Mouse (Mus musculus) forebrain, postnatal 0 days (tissue): Measurements from ENCODE around the gene Trim15. TPM values are rescaled to one million over a fixed set of nuclear protein-coding genes. Genes with fewer than 3 reads are reported as not detected.
"Not testable (repeated sequence)": the region's sequence is repeated elsewhere in the genome, so short reads cannot be mapped to it uniquely, and the experiment has no call there.

Experiments
- ATAC-seq: fragments of 200-750 bp; cut with Nextera tagmentation; 2 replicates; pipeline ENCODE4 v1.8.0; 2017; ENCODE audit warnings: mild to moderate bottlenecking, moderate library complexity
- DNase-seq: peaks from one replicate; pipeline ENCODE4 v3.0.0-alpha.2; 2015
- H3K27ac ChIP-seq: fragments of 300-500 bp; sonication (generic); 2 replicates; pipeline ENCODE4 v1.5.1; 2014; ENCODE audit warnings: low read depth, mild to moderate bottlenecking, antibody characterized with exemption, low read length, moderate library complexity, mixed read lengths
- H3K27me3 ChIP-seq: fragments of 300-500 bp; sonication (generic); 2 replicates; pipeline ENCODE4 v1.6.1; 2014; ENCODE audit warnings: mild to moderate bottlenecking, low read length, mixed read lengths; ENCODE audit not compliant: insufficient read depth
- H3K36me3 ChIP-seq: fragments of 300-500 bp; sonication (generic); 2 replicates; pipeline ENCODE4 v1.6.1; 2014; ENCODE audit warnings: mild to moderate bottlenecking, moderate library complexity; ENCODE audit not compliant: insufficient read depth
- H3K4me1 ChIP-seq: fragments of 300-500 bp; sonication (generic); 2 replicates; pipeline ENCODE4 v1.6.1; 2014; ENCODE audit warnings: antibody characterized with exemption; ENCODE audit not compliant: insufficient read depth
- H3K4me2 ChIP-seq: fragments of 300-500 bp; sonication (generic); 2 replicates; pipeline ENCODE4 v1.6.1; 2014; ENCODE audit warnings: low read depth, mild to moderate bottlenecking, moderate library complexity
- H3K4me3 ChIP-seq: fragments of 300-500 bp; sonication (generic); 2 replicates; pipeline ENCODE4 v1.5.1; 2014; ENCODE audit warnings: low read depth, low read length, mixed read lengths
- H3K9ac ChIP-seq: fragments of 300-500 bp; sonication (generic); 2 replicates; pipeline ENCODE4 v1.6.1; 2014; ENCODE audit warnings: mild to moderate bottlenecking
- H3K9me3 ChIP-seq: fragments of 300-500 bp; sonication (generic); 2 replicates; pipeline ENCODE4 v1.6.1; 2016; ENCODE audit warnings: low read length
- CTCF ChIP-seq: sonication (generic); IDR thresholded peaks from 2 replicates; pipeline ENCODE4 v1.5.1; 2016; ENCODE audit warnings: antibody characterized with exemption, control low read depth, low read depth
- WGBS: fragments of 180-500 bp; shearing (Covaris S2); extraction: QIAGEN DNeasy Blood & Tissue Kit; methylation state at CpG from one replicate; pipeline ENCODE4 v1.1.7; 2014; 5-methylcytosine and 5-hydroxymethylcytosine counted together
- polyA plus RNA-seq: library from polyadenylated mRNA; unstranded; fragments of >200 nt; fragmentation: Nextera tagmentation; extraction: Ambion mirVana; gene quantifications from 2 replicates; pipeline ENCODE4 v1.2.1, GENCODE M21; 2015
- total RNA-seq: library from RNA; depleted of rRNA; stranded (reverse); fragments of >200 nt; gene quantifications from 2 replicates; pipeline ENCODE4 v1.2.3, GENCODE M21; 2014

Trim15 gene
- total and polyA plus RNA-seq, 2 experiments from 2014 or later = 0.19 to 0.31 TPM

DNA sequence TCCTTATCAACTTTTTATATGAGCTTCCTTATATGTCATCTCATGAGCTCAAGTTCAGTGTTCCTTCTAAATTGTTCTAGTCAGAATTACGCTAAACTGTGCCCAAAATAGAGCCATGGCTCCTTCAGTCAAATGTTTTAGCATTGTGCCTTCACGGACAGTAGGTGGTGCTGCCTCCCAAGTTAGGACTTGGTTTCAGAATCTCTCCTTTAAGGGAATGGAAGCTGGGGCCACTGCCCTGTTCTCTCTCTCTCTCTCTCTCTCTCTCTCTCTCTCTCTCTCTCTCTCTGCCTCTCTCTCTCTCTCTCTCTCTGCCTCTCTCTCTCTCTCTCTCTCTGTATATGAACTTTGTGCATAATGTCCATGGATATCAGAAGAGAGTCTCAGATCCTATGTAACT, 25.4 kb upstream of the Trim15 start:
- peak; percentile 85 for TF ChIP-seq CTCF
- Histone ChIP-seq H3K9ac (no peak overlapping the region), H3K27ac (no peak overlapping the region), H3K4me1 (no peaks in the 10 kb centered on the region), H3K4me3 (no peak overlapping the region), H3K4me2 (no peak overlapping the region), H3K9me3 (no peaks in the 10 kb centered on the region), H3K36me3 (no peaks in the 10 kb centered on the region), H3K27me3 (no peaks in the 10 kb centered on the region)
- DNase-seq (peak; percentile 65), ATAC-seq (peak; percentile 76)
- WGBS = 6% methylated on average over 2 of the region's 2 CpGs

DNA sequence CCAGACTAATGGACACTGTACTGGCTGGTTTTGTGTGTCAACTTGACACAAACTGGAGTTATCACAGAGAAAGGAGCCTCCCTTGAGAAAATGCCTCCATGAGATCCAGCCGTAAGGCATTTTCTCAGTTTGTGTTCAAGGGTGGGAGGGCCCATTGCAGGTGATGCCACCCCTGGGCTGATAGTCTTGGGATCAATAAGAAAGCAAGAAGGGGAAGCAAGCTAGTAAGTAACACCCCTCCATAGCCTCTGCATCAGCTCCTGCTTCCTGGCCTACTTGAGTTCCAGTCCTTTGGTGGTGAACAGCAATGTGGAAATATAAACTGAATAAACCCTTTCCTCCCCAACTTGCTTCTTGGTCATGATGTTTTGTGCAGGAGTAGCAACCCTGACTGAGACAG, 24.5 kb upstream of the Trim15 start:
- H3K4me2 ChIP-seq, DNase-seq, H3K36me3 ChIP-seq, H3K4me3 ChIP-seq, H3K27ac ChIP-seq, H3K4me1 ChIP-seq, ATAC-seq, H3K9ac ChIP-seq, H3K27me3 ChIP-seq, H3K9me3 ChIP-seq: not testable (repeated sequence)
- 94% methylated on average over 1 of the region's 1 CpGs for WGBS

DNA sequence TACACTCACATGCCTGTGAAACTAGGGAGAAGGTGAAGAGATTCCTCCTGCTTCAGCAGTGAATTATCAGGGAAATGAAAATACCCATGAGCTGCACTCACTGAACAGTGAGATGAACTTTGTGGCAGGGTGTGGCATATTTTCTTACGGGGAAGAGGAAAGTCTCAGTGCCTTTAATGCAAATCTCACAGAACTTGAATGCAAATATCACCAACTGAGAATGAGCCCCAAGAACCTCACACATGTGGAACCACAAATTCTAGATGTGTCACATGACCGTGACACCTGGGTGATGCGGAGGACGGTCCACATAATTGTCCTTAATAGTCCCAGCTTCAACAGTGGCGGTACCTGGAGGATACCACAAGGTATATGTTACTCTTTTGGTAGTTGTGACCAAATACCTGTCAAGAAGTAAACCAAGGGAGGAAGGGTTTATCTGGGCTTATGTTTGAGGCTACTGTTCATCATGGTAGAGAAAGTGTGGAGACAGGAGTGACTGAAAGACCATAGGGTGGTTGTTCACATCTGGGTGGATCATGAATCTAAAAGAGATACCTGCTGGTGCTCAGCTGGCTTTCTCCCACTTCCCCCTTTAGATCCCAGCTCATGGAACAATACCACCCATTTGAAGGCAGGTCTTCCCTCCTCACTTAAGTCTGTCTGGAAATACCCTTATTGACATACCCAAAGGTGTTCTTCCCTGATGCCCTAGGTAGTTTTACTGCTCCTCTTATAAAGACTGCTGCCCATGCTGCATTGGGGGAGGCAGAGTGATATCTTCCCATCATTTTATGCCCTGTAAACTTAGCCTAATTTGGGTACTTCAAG, 23.3 kb upstream of the Trim15 start, which contains the start of gene Trim40:
TSS of gene Trim40 (minus strand) at position 51 of the 831 bp plus-strand sequence.
- Histone ChIP-seq H3K4me2 (no peak within 1 kb of the TSS), H3K9ac (no peak within 1 kb of the TSS), H3K9me3 (no peaks in the 10 kb centered on the region), H3K27me3 (no peaks in the 10 kb centered on the region), H3K4me1 (no peaks in the 10 kb centered on the region), H3K27ac (no peak within 1 kb of the TSS), H3K4me3 (no peak within 1 kb of the TSS), H3K36me3 (no peaks in the 10 kb centered on the region)
- 86% methylated on average over 5 of the region's 5 CpGs for WGBS
- DNase-seq (no peak), ATAC-seq (no peak)
- TF ChIP-seq CTCF = no peak

DNA sequence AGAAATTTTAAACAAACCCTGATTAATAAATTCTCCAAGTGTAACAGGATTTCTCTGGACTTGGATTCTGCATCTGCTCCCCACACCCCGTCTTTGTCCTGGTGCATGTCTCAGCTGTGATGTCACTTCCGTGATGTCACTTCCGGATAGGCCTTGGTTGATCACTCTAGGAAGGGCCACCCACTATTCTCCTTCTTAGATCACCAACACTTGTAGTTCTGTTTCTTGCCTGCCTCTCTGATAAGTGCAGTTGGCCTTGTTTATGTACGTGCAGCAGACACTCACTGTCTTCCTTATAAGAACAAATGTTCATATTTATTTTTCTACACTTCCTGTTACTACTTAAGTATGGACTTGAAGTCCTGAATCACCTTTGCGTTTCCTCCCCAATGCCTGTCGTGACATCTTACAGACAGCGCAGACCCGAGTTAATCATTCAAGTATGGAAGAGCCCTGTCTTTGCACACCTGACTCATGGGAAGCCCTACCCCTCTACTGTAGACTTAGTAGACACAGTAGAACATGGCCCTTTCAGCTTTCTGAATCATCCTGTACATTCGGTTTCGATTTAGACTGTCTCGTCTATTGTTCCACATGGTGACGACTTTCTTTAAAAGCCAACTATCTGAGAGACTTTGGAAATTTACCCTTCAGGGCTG, 18.3 kb upstream of the Trim15 start:
- Histone ChIP-seq H3K27me3 (no peaks in the 10 kb centered on the region), H3K9ac (no peak overlapping the region), H3K27ac (no peak overlapping the region), H3K36me3 (no peaks in the 10 kb centered on the region), H3K4me2 (no peak overlapping the region), H3K9me3 (no peaks in the 10 kb centered on the region), H3K4me1 (no peaks in the 10 kb centered on the region), H3K4me3 (no peak overlapping the region)
- DNase-seq (no peak), ATAC-seq (no peak)
- TF ChIP-seq CTCF = no peak
- WGBS = 95% methylated on average over 12 of the region's 12 CpGs

DNA sequence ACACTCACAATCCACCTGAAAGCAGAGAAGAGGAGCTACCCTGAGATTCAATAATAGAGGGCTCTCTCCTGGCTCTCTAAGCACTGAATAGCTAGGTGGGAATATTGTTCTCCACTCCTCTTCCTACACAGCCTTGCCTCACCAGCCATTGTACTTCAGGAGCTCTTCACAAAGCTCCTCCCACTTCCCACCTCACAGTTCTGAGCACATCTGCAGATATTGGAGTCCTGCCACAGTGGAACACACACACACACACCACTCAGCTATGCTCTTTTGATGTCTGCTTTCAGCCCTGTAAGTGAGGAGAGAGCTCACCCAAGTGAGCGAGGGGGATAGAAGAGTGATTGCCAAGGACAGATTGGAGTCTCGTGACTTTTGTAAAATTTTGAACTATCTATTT, 16.3 kb upstream of the Trim15 start:
- H3K4me1 ChIP-seq = no peaks in the 10 kb centered on the region
- no peaks in the 10 kb centered on the region for H3K36me3 ChIP-seq
- H3K4me3 ChIP-seq = no peak overlapping the region
- no peak overlapping the region for H3K4me2 ChIP-seq
- no peak overlapping the region for H3K9ac ChIP-seq
- no peak overlapping the region for H3K27ac ChIP-seq
- H3K9me3 ChIP-seq = no peaks in the 10 kb centered on the region
- DNase-seq (no peak), ATAC-seq (no peak)
- TF ChIP-seq CTCF = no peak
- H3K27me3 ChIP-seq = no peaks in the 10 kb centered on the region
- 71% methylated on average over 2 of the region's 2 CpGs for WGBS

DNA sequence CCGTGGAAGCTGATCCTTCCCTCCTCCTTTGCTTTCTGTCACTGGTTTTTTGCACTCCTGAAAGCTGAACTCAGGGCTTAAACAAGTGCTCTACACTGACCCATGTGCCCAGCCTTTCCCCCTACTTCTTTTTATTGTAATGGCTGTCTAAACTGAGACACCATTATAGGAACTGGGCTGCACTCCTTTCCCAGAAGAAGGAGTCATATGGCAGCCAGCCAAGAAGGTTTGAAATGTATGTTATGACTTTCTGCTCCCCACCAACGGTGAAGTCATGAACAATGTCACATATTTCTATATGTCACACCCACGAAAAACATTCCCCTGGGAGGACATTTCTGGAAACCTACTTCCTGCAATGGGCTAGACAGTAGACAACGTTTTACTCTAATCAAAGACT, 7.6 kb upstream of the Trim15 start:
- Histone ChIP-seq H3K27me3 (no peaks in the 10 kb centered on the region), H3K4me2 (no peak overlapping the region), H3K4me3 (no peak overlapping the region), H3K4me1 (no peaks in the 10 kb centered on the region), H3K9ac (no peak overlapping the region), H3K36me3 (no peaks in the 10 kb centered on the region), H3K27ac (no peak overlapping the region), H3K9me3 (no peaks in the 10 kb centered on the region)
- 72% methylated on average over 4 of the region's 4 CpGs for WGBS
- TF ChIP-seq CTCF = no peak
- no peak for DNase-seq
- no peak for ATAC-seq
